Mouse (Mus musculus) heart, postnatal 0 days (tissue): Measurements from ENCODE around the gene Med13.

Source experiments
- CTCF ChIP-seq: IDR thresholded peaks from 2 replicates; pipeline ENCODE4 v1.5.1; 2016; ENCODE audit warnings: antibody characterized with exemption, control low read depth, low read depth
- EP300 ChIP-seq: IDR thresholded peaks from 2 replicates; pipeline ENCODE4 v1.6.1; 2016; ENCODE audit warnings: antibody characterized with exemption, low read depth

DNA sequence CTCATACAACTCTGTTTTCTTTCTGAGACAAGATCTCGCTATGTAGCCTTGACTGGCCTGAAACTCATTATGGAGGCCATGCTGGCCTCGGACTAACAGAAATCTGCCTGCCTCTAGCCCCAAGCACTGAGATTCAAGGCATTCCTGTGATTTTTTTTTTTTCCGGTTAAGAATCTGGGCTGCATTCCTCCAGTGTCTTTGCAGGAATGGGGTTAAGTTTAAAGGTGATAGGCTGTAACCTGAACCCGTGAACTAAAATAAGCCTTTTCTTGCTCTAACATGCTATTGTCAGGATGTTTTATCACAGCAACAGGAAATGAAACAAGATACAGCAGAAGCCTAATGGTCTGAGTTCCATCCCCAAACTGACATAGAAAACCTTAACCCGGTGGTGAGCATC, 11.6 kb upstream of the Med13 start:
- no peak for TF ChIP-seq CTCF
- no peak for TF ChIP-seq EP300
